Mouse (Mus musculus) megakaryocyte, embryonic 14.5 days (primary cell): ENCODE measurements at regions not wholly inside any gene's neighbourhood (a gene's known extent, or its start where the extent isn't known, plus 50 kb on each side); places are given as distances from the start of the nearest gene placed in this dataset.

Experiments
- FLI1 ChIP-seq: IDR thresholded peaks from 2 replicates; pipeline ENCODE4 v1.6.1; 2012; ENCODE audit warnings: low read length, inconsistent platforms, mixed read lengths
- GATA1 ChIP-seq: IDR thresholded peaks from 3 replicates; pipeline ENCODE4 v1.6.1; 2012; ENCODE audit warnings: mixed read lengths, low read length, inconsistent platforms, borderline replicate concordance

- no peak for TF ChIP-seq FLI1
- TF ChIP-seq GATA1 = no peak
Measured at GRCm38 (mm10) chr14:58987688-58988087, 155.0 kb downstream of the 1700129C05Rik start.
